Mouse (Mus musculus) hematopoietic stem cell, adult 5-6 weeks (primary cell): ENCODE measurements around the gene Tpr. TPM values are rescaled to one million over a fixed set of nuclear protein-coding genes. Genes with fewer than 3 reads are reported as not detected.

ENCODE experiments used
- ATAC-seq, 2 experiments: fragments of 125-278 bp in 1 of 2; replicated peaks in 1 of 2; 2 replicates each; pipeline ENCODE4 v1.8.0; 2016 to 2017; ENCODE audit warnings: inconsistent platforms in 2 of 2, mild to moderate bottlenecking in 2 of 2, moderate number of reproducible peaks in 2 of 2, low read depth in 1 of 2, moderate TSS enrichment in 1 of 2; ENCODE audit not compliant: low FRiP score in 2 of 2, poor library complexity in 2 of 2, severe bottlenecking in 2 of 2, insufficient read depth in 1 of 2, low TSS enrichment in 1 of 2
- total RNA-seq: library from RNA; stranded (forward); fragments of 172-1452, 232-1000 nt; gene quantifications from 2 replicates; pipeline ENCODE4 v1.2.3, GENCODE M21; 2017

Gene Tpr
- total RNA-seq, 1 experiment from 2014 or later = 384 TPM

- ATAC-seq = no peak
Measured at GRCm38 (mm10) chr1:150438641-150439040, 46.0 kb downstream of the Tpr start.

DNA sequence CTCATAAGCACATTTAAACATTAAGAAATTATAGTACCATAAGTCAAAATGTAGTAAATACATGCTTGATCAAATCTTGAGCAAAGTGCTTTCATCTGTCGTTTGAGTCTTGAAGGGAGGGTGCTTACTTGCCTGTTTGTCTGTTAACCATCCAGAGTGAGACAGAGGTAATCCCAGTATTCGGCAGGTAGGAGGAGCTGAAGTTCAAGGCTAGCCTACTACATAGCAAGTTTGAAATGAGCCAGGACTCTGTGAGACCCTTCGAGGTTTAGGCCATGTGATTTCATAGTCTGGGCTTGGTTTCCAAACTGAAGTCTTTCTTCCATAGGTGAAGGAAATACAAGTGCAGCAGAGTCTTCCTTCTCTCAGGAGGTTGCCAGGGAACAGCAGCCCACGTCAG lies 49.1 kb downstream of the Tpr start:
- no peak for ATAC-seq

GRCm38 (mm10) chr1:150458977-150459376 lies 66.3 kb downstream of the Tpr start:
- ATAC-seq = no peak

DNA sequence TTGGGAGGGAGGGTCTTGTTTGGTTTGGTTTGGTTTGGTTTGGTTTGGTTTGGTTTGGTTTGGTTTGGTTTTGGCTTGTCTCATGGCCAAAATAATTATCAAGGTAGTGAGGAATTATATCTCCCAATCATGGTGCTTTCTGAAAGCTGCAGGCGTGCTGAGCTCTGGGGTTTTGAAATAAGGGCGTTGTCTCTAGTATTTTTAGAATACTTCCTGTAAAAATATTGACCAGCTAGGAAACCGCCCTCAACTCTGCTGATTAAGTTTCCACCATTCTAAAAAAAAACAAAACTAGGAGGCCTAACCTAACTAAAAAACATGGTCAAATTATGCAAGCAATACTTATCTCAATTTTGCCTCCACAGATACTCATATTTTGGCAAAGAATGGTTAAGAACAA lies 67.0 kb downstream of the Tpr start:
- no peak for ATAC-seq

GRCm38 (mm10) chr1:150460595-150460994 lies 68.0 kb downstream of the Tpr start:
- ATAC-seq = no peak

GRCm38 (mm10) chr1:150463068-150463467 lies 70.4 kb downstream of the Tpr start:
- ATAC-seq = no peak

- no peak for ATAC-seq
Measured at GRCm38 (mm10) chr1:150463691-150464090, 71.1 kb downstream of the Tpr start.

- no peak for ATAC-seq
Measured at GRCm38 (mm10) chr1:150465364-150465763, 72.7 kb downstream of the Tpr start.

DNA sequence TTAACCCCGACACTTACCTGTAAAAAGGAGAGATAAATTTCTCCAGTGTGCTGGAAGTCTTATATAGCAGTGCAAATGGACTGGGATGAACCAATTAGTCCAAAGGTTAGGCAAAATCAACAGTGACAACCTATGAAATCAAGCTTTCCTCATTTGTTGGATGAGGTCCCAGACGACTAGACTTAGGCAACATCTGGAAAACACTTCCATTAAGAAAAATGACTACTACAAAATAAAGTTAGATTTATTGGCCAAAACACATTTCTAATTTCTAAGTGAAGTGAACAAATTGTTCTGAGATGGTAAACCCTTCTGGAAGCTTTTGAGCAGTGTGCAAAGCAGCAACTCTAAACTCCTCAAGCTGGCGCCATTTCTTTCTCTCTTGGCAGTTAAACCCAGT lies 73.5 kb downstream of the Tpr start, which contains the start of gene Prg4:
TSS of gene Prg4 (minus strand) at position 34 of the 400 bp plus-strand sequence.
- ATAC-seq = no peak

DNA sequence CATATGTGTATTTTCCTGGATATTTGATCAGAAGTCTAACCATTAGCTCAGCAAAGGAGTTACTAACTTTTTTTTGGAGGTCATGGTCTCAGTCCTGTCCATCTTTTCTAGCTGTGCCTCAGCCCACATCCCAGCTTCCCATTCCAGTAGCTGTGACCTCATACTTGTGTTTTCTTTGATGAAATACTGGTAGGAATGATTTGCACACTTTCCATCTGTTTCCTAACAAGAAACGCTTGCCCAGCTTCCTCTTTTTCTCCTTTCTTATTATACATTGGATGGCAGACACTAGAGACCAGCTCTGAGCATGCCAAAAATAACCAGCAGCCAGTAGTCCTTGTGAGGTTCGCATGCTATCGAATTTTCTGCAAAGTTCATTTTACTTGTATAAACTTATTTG lies 77.4 kb downstream of the Tpr start:
- ATAC-seq = peak; percentile 92 to 94

DNA sequence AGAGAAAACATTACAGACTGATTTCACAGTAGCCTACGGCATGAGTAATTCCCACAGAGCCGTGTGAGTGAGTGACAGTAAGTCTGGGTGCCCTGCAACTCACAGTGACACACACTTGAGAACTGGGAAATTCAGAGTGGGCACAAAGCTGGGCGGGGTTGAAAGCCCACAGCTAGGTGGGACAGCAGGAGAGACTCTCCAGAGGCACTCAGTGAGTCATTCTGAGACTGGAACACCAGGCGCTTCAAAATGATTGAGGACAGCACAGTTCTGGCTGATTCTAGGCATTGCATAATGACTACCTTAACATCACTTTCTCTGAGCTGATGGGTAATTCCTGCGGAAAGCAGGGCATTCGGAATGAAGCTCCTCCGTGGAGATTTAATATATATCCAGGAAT lies 79.9 kb downstream of the Tpr start:
- no peak for ATAC-seq

- ATAC-seq = no peak
Measured at GRCm38 (mm10) chr1:150480674-150481073, 88.0 kb downstream of the Tpr start.

DNA sequence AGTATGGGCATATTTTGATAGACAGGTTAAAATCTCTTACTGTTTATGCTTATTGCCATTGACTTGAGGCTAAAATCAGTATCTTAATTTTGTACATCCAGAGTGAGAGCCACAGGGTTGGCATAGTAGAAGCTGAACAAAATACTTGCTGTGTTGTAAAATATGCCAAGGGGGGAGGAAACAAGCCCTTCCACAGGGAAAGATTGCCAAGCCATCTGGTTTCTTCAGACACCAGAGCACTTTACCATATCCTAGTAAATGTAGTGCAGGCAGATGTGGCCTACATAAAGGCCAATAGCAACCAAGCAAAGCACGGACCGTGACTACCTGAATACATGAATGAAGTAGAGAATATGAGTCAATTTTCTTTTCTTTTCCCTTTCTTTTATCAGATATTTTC lies 96.5 kb downstream of the Tpr start:
- no peak for ATAC-seq

- peak; percentile 68 to 82 for ATAC-seq
Measured at GRCm38 (mm10) chr1:150496626-150497302, 104.1 kb downstream of the Tpr start.

- ATAC-seq = peak in 1 of 2 experiments; percentile 51; a peak in 1 of 4 replicates
Measured at GRCm38 (mm10) chr1:150497690-150498089, 105.1 kb downstream of the Tpr start.

- peak in 1 of 2 experiments; percentile 11; a peak in 1 of 4 replicates for ATAC-seq
Measured at GRCm38 (mm10) chr1:150498177-150498576, 105.5 kb downstream of the Tpr start.
